Mouse (Mus musculus): Measurements from ENCODE around the gene Slc15a3. TPM values are rescaled to one million over a fixed set of nuclear protein-coding genes. Genes with fewer than 3 reads are reported as not detected.

The Slc15a3 gene
- polyA plus RNA-seq, 1 experiment: 6.7 TPM

GRCm38 (mm10) chr19:10900315-10900714 is 60.8 kb downstream of the Slc15a3 start:
- no peak overlapping the region for H3K27ac ChIP-seq (ENCODE audit: insufficient read depth, low read depth, low read length)
- 76% methylated on average over 6 of the region's 6 CpGs for WGBS

GRCm38 (mm10) chr19:10901046-10901445 is 61.5 kb downstream of the Slc15a3 start:
- WGBS: 94% methylated on average over 5 of the region's 5 CpGs
- no peak for DNase-seq
- peaks cover 16% of the 10 kb centered on the region; the same call in 1 of the 2 replicates for H3K4me1 ChIP-seq (ENCODE audit: control insufficient read depth, insufficient read depth, low read length)
- no peak overlapping the region for H3K27ac ChIP-seq (ENCODE audit: insufficient read depth, low read depth, low read length)
- H3K4me3 ChIP-seq (ENCODE audit: insufficient read depth, low read depth, low read length): no peak overlapping the region
- H3K36me3 ChIP-seq (ENCODE audit: control insufficient read depth, insufficient read depth, low read length): peaks cover 4% of the 10 kb centered on the region; the same call in 1 of the 2 replicates
- no peaks in the 10 kb centered on the region for H3K27me3 ChIP-seq (replicated peaks; ENCODE audit: control insufficient read depth, insufficient read depth, low read length)
- TF ChIP-seq CTCF (conservative IDR thresholded peaks at IDR 0.05; ENCODE audit: insufficient read depth, insufficient read length, low read depth, low read length) (no peak), POLR2A (IDR thresholded peaks at IDR 0.05; ENCODE audit: low read depth, low read length) (no peak)

More at GRCm38 (mm10) chr19:10900315-10900714, 60.8 kb downstream of the Slc15a3 start:
- no peaks in the 10 kb centered on the region for H3K27me3 ChIP-seq (replicated peaks; ENCODE audit: control insufficient read depth, insufficient read depth, low read length)
- no peak for DNase-seq
- TF ChIP-seq POLR2A (IDR thresholded peaks at IDR 0.05; ENCODE audit: low read depth, low read length): no peak
- TF ChIP-seq CTCF (conservative IDR thresholded peaks at IDR 0.05; ENCODE audit: insufficient read depth, insufficient read length, low read depth, low read length): no peak
- no peak overlapping the region for H3K4me3 ChIP-seq (ENCODE audit: insufficient read depth, low read depth, low read length)
- peaks cover 11% of the 10 kb centered on the region; the same call in 1 of the 2 replicates for H3K4me1 ChIP-seq (ENCODE audit: control insufficient read depth, insufficient read depth, low read length)
- H3K36me3 ChIP-seq (ENCODE audit: control insufficient read depth, insufficient read depth, low read length): peaks cover 4% of the 10 kb centered on the region; the same call in 1 of the 2 replicates

GRCm38 (mm10) chr19:10904512-10904911 is 65.0 kb downstream of the Slc15a3 start:
- no peak overlapping the region for H3K4me3 ChIP-seq (ENCODE audit: insufficient read depth, low read depth, low read length)
- no peak for TF ChIP-seq POLR2A (IDR thresholded peaks at IDR 0.05; ENCODE audit: low read depth, low read length)
- no peak for TF ChIP-seq CTCF (conservative IDR thresholded peaks at IDR 0.05; ENCODE audit: insufficient read depth, insufficient read length, low read depth, low read length)

GRCm38 (mm10) chr19:10904927-10905727 is 65.6 kb downstream of the Slc15a3 start:
- no peaks in the 10 kb centered on the region for H3K27me3 ChIP-seq (replicated peaks; ENCODE audit: control insufficient read depth, insufficient read depth, low read length)
- 27% methylated on average over 7 of the region's 7 CpGs for WGBS
- H3K4me1 ChIP-seq (ENCODE audit: control insufficient read depth, insufficient read depth, low read length): peaks cover 13% of the 10 kb centered on the region; the same call in 1 of the 2 replicates
- H3K4me3 ChIP-seq (ENCODE audit: insufficient read depth, low read depth, low read length): no peak overlapping the region
- peak overlapping the region; percentile 75 for H3K27ac ChIP-seq (ENCODE audit: insufficient read depth, low read depth, low read length)
- TF ChIP-seq CTCF (conservative IDR thresholded peaks at IDR 0.05; ENCODE audit: insufficient read depth, insufficient read length, low read depth, low read length) (no peak), POLR2A (IDR thresholded peaks at IDR 0.05; ENCODE audit: low read depth, low read length) (no peak)
- H3K36me3 ChIP-seq (ENCODE audit: control insufficient read depth, insufficient read depth, low read length): peaks cover 4% of the 10 kb centered on the region; the same call in 1 of the 2 replicates
- peak; percentile 85 for DNase-seq

More at GRCm38 (mm10) chr19:10904512-10904911, 65.0 kb downstream of the Slc15a3 start:
- Histone ChIP-seq H3K4me1 (ENCODE audit: control insufficient read depth, insufficient read depth, low read length) (peaks cover 13% of the 10 kb centered on the region; the same call in 1 of the 2 replicates), H3K27me3 (replicated peaks; ENCODE audit: control insufficient read depth, insufficient read depth, low read length) (no peaks in the 10 kb centered on the region), H3K36me3 (ENCODE audit: control insufficient read depth, insufficient read depth, low read length) (peaks cover 4% of the 10 kb centered on the region; the same call in 1 of the 2 replicates), H3K27ac (ENCODE audit: insufficient read depth, low read depth, low read length) (peak overlapping the region; percentile 30; the same call in 1 of the 2 replicates)
- WGBS: 68% methylated on average over 5 of the region's 5 CpGs
- DNase-seq: peak; percentile 9

- Histone ChIP-seq H3K36me3 (ENCODE audit: control insufficient read depth, insufficient read depth, low read length) (peaks cover 4% of the 10 kb centered on the region; the same call in 1 of the 2 replicates), H3K4me1 (ENCODE audit: control insufficient read depth, insufficient read depth, low read length) (peaks cover 13% of the 10 kb centered on the region; the same call in 1 of the 2 replicates), H3K27ac (ENCODE audit: insufficient read depth, low read depth, low read length) (peak overlapping the region; percentile 75), H3K27me3 (replicated peaks; ENCODE audit: control insufficient read depth, insufficient read depth, low read length) (no peaks in the 10 kb centered on the region), H3K4me3 (ENCODE audit: insufficient read depth, low read depth, low read length) (no peak overlapping the region)
- no peak for DNase-seq
- 46% methylated on average over 5 of the region's 5 CpGs for WGBS
- TF ChIP-seq CTCF (conservative IDR thresholded peaks at IDR 0.05; ENCODE audit: insufficient read depth, insufficient read length, low read depth, low read length) (no peak), POLR2A (IDR thresholded peaks at IDR 0.05; ENCODE audit: low read depth, low read length) (no peak)
Measured at GRCm38 (mm10) chr19:10905728-10906000, 66.1 kb downstream of the Slc15a3 start.

GRCm38 (mm10) chr19:10907891-10908290 is 68.4 kb downstream of the Slc15a3 start:
- H3K4me1 ChIP-seq (ENCODE audit: control insufficient read depth, insufficient read depth, low read length): peaks cover 13% of the 10 kb centered on the region; the same call in 1 of the 2 replicates
- 40% methylated on average over 3 of the region's 3 CpGs for WGBS
- no peak overlapping the region for H3K27ac ChIP-seq (ENCODE audit: insufficient read depth, low read depth, low read length)
- H3K27me3 ChIP-seq (replicated peaks; ENCODE audit: control insufficient read depth, insufficient read depth, low read length): no peaks in the 10 kb centered on the region
- no peak for TF ChIP-seq POLR2A (IDR thresholded peaks at IDR 0.05; ENCODE audit: low read depth, low read length)
- peak; percentile 86 for TF ChIP-seq CTCF (conservative IDR thresholded peaks at IDR 0.05; ENCODE audit: insufficient read depth, insufficient read length, low read depth, low read length)
- peak; percentile 73 for DNase-seq
- H3K4me3 ChIP-seq (ENCODE audit: insufficient read depth, low read depth, low read length): no peak overlapping the region
- peaks cover under 1% of the 10 kb centered on the region; the same call in 1 of the 2 replicates for H3K36me3 ChIP-seq (ENCODE audit: control insufficient read depth, insufficient read depth, low read length)

Other genes starting within 250 kb of the Slc15a3 start
- gene Ddb1, start 234.4 kb upstream of the Slc15a3 start, polyA plus RNA-seq (2012; rRNA removed): 123 and 127 TPM in 2 replicates
- 308 and 311 TPM in 2 replicates for gene Tkfc, start 234.1 kb upstream of the Slc15a3 start, polyA plus RNA-seq (2012; rRNA removed)
- gene Vwce, start 205.5 kb upstream of the Slc15a3 start, polyA plus RNA-seq (2012; rRNA removed): 15.3 and 17.3 TPM in 2 replicates
- 0.80 and 1.0 TPM in 2 replicates for gene Pga5, start 161.7 kb upstream of the Slc15a3 start, polyA plus RNA-seq (2012; rRNA removed)
- gene Vps37c, start 151.0 kb upstream of the Slc15a3 start, polyA plus RNA-seq (2012; rRNA removed): 30.0 and 32.1 TPM in 2 replicates
- gene Cd5, start 100.7 kb upstream of the Slc15a3 start, polyA plus RNA-seq (2012; rRNA removed): 0.33 and 3.3 TPM in 2 replicates
- gene Cd6, start 9.7 kb upstream of the Slc15a3 start, polyA plus RNA-seq (2012; rRNA removed): 0.30 and 3.1 TPM in 2 replicates
- gene Tmem132a, start 30.2 kb downstream of the Slc15a3 start, polyA plus RNA-seq (2012; rRNA removed): 12.1 and 15.8 TPM in 2 replicates
- 101 and 124 TPM in 2 replicates for gene Tmem109, start 42.3 kb downstream of the Slc15a3 start, polyA plus RNA-seq (2012; rRNA removed)
- gene Prpf19, start 55.5 kb downstream of the Slc15a3 start, polyA plus RNA-seq (2012; rRNA removed): 175 and 188 TPM in 2 replicates
- gene Zp1, start 80.9 kb downstream of the Slc15a3 start, polyA plus RNA-seq (2012; rRNA removed): 0.05 TPM in 1 of 2 replicates, not detected in the other
- 0.05 TPM in 1 of 2 replicates, not detected in the other for gene Ptgdr2, start 97.4 kb downstream of the Slc15a3 start, polyA plus RNA-seq (2012; rRNA removed)
- 3.9 TPM in 2 replicates for gene Ccdc86, start 109.5 kb downstream of the Slc15a3 start, polyA plus RNA-seq (2012; rRNA removed)
- 0.18 TPM in 1 of 2 replicates, not detected in the other for gene Ms4a10, start 134.9 kb downstream of the Slc15a3 start, polyA plus RNA-seq (2012; rRNA removed)
- gene Ms4a15, start 153.5 kb downstream of the Slc15a3 start, polyA plus RNA-seq (2012; rRNA removed): not detected in 2 replicates
- not detected in 2 replicates for gene Ms4a18, start 178.3 kb downstream of the Slc15a3 start, polyA plus RNA-seq (2012; rRNA removed)
- gene Ms4a8a, start 241.4 kb downstream of the Slc15a3 start, polyA plus RNA-seq (2012; rRNA removed): 0.43 and 0.86 TPM in 2 replicates

Data from kidney, adult 2 months (tissue).